Mouse (Mus musculus) hindbrain, embryonic 13.5 days (tissue): Measurements from ENCODE around the gene Sec14l5. TPM values are rescaled to one million over a fixed set of nuclear protein-coding genes. Genes with fewer than 3 reads are reported as not detected.

Source experiments
- ATAC-seq: fragments of 200-750 bp; cut with Nextera tagmentation; 2 replicates; pipeline ENCODE4 v1.8.0; 2017; ENCODE audit warnings: moderate TSS enrichment; ENCODE audit not compliant: low FRiP score
- H3K27ac ChIP-seq: fragments of 300-500 bp; sonication (generic); 2 replicates; pipeline ENCODE4 v1.5.1; 2015; ENCODE audit warnings: inconsistent platforms, mild to moderate bottlenecking, moderate library complexity
- H3K27me3 ChIP-seq: fragments of 300-500 bp; sonication (generic); 2 replicates; pipeline ENCODE4 v1.6.1; 2015; ENCODE audit warnings: mild to moderate bottlenecking, inconsistent platforms
- H3K36me3 ChIP-seq: fragments of 300-500 bp; sonication (generic); 2 replicates; pipeline ENCODE4 v1.6.1; 2015; ENCODE audit warnings: mild to moderate bottlenecking, inconsistent platforms
- H3K4me1 ChIP-seq: fragments of 300-500 bp; sonication (generic); replicated peaks from 2 replicates; pipeline ENCODE4 v1.6.1; 2015; ENCODE audit warnings: inconsistent platforms
- H3K4me2 ChIP-seq: fragments of 300-500 bp; sonication (generic); 2 replicates; pipeline ENCODE4 v1.6.1; 2015; ENCODE audit warnings: inconsistent platforms, mild to moderate bottlenecking, moderate library complexity
- H3K4me3 ChIP-seq: fragments of 300-500 bp; sonication (generic); 2 replicates; pipeline ENCODE4 v1.5.1; 2015; ENCODE audit warnings: mild to moderate bottlenecking, inconsistent platforms
- H3K9ac ChIP-seq: fragments of 300-500 bp; sonication (generic); 2 replicates; pipeline ENCODE4 v1.6.1; 2015; ENCODE audit warnings: mild to moderate bottlenecking, inconsistent platforms
- H3K9me3 ChIP-seq: fragments of 300-500 bp; sonication (generic); 2 replicates; pipeline ENCODE4 v1.6.1; 2016; ENCODE audit warnings: inconsistent platforms
- WGBS: fragments of 180-500 bp; shearing (Covaris S2); methylation state at CpG from one replicate; pipeline ENCODE4 v1.1.7; 2015; 5-methylcytosine and 5-hydroxymethylcytosine counted together
- polyA plus RNA-seq: library from polyadenylated mRNA; unstranded; fragments of >200 nt; fragmentation: Nextera tagmentation; extraction: Ambion mirVana; gene quantifications from 2 replicates; pipeline ENCODE4 v1.2.1, GENCODE M21; 2015

Gene Sec14l5
- 0.66 and 0.76 TPM in 2 replicates for polyA plus RNA-seq

DNA sequence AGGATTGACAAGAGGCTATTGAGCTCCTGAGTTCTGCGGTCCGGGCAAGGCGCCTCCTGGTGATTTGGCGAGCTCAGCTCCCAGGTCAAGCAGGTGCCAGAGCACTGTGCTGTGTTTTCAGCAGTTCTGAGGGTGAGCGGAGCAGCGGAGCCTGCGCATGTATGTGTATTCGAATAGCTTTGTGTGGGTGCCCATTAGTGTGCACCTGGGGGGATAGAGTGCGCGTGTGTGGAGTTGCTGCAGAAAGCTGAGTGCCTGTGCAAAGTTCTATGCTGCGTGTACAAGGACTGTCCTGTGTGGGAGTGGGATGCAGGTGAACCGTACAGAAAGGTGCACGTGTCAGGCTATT lies at the start of gene Sec14l5:
Sec14l5 (plus strand) TSS at position 73 of the 349 bp plus-strand sequence.
- Histone ChIP-seq H3K4me2 (peak within 1 kb of the TSS; percentile 74), H3K36me3 (no peaks in the 10 kb centered on the region), H3K4me1 (peaks cover 20% of the 10 kb centered on the region), H3K9me3 (no peaks in the 10 kb centered on the region), H3K27me3 (peaks cover 37% of the 10 kb centered on the region), H3K4me3 (peak within 1 kb of the TSS; percentile 43), H3K9ac (peak within 1 kb of the TSS; percentile 67), H3K27ac (no peak within 1 kb of the TSS)
- 13% methylated on average over 13 of the region's 13 CpGs for WGBS
- peak; percentile 41 for ATAC-seq

DNA sequence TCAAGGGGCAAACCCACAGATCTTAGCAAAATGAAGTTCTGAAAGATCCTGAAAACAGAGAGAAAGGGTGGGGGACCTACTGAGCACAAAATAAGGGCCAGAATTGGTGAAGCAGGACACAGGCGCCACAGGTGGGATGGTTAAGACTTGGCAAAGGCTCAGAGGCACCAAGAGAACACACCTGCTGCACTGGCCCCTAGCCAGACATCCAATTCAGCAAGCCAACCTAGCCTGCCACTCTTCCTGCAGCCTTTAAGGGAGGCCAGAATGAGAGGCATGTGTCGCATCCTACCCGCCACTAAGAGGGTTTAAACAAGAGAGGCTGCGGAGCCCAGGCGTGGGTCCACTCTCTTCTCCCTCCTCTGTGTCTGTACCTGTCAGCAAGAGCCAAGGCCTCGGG lies 45.9 kb upstream of the Sec14l5 start:
- no peaks in the 10 kb centered on the region for H3K27me3 ChIP-seq

DNA sequence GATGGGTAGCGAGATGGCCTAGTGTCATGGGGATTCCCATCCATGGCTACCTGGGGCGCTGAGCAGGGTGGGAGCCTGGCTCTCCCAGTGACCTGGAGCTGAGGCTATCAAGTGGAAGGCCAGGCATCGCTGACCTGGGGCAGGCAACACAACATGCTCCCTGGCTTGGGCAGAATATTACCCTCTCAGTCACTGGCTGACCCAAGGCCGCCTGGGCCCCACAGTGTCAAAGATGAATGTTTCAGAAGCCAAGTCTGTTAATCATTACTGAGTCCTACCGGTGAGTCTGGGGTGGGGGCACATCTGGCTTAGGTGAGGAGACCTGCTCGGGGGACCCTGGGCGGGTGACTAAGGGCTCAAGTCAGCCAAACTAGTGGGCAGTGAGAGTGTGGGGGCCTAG lies 37.0 kb upstream of the Sec14l5 start:
- H3K9ac ChIP-seq = no peak overlapping the region
- H3K9me3 ChIP-seq = no peaks in the 10 kb centered on the region
- no peak overlapping the region for H3K4me2 ChIP-seq
- no peaks in the 10 kb centered on the region for H3K4me1 ChIP-seq
- no peak overlapping the region for H3K4me3 ChIP-seq
- no peak overlapping the region for H3K27ac ChIP-seq
- H3K27me3 ChIP-seq = no peaks in the 10 kb centered on the region
- ATAC-seq = no peak
- H3K36me3 ChIP-seq = no peaks in the 10 kb centered on the region
- WGBS = 74% methylated on average over 7 of the region's 7 CpGs

More for the DNA sequence above, 45.9 kb upstream of the Sec14l5 start:
- ATAC-seq = no peak
- Histone ChIP-seq H3K36me3 (no peaks in the 10 kb centered on the region), H3K9ac (no peak overlapping the region), H3K27ac (no peak overlapping the region), H3K9me3 (no peaks in the 10 kb centered on the region), H3K4me2 (no peak overlapping the region), H3K4me3 (no peak overlapping the region), H3K4me1 (no peaks in the 10 kb centered on the region)
- 79% methylated on average over 6 of the region's 6 CpGs for WGBS

DNA sequence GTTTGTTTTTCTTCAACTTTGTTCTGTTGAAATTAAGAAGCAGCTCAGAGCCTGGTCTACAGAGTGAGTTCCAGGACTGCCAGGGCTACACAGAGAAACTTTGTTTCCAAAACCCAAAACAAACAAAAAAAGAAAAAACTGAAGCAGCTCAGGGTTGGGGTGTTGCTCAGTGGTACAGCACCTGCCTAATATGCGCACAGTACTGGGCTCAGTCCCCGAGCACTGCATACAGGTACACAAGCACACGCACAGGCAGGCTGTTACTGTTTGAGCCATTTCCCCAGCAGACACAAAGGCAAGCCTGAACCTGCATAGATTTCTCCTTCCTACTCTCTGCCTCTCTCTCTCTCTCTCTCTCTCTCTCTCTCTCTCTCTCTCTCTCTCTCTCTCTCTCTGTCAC lies 35.9 kb upstream of the Sec14l5 start:
- H3K4me2 ChIP-seq = no peak overlapping the region
- H3K9me3 ChIP-seq = no peaks in the 10 kb centered on the region
- no peaks in the 10 kb centered on the region for H3K27me3 ChIP-seq
- ATAC-seq = no peak
- H3K4me1 ChIP-seq = no peaks in the 10 kb centered on the region
- H3K9ac ChIP-seq = no peak overlapping the region
- no peaks in the 10 kb centered on the region for H3K36me3 ChIP-seq
- no peak overlapping the region for H3K4me3 ChIP-seq
- 96% methylated on average over 3 of the region's 3 CpGs for WGBS
- H3K27ac ChIP-seq = no peak overlapping the region

DNA sequence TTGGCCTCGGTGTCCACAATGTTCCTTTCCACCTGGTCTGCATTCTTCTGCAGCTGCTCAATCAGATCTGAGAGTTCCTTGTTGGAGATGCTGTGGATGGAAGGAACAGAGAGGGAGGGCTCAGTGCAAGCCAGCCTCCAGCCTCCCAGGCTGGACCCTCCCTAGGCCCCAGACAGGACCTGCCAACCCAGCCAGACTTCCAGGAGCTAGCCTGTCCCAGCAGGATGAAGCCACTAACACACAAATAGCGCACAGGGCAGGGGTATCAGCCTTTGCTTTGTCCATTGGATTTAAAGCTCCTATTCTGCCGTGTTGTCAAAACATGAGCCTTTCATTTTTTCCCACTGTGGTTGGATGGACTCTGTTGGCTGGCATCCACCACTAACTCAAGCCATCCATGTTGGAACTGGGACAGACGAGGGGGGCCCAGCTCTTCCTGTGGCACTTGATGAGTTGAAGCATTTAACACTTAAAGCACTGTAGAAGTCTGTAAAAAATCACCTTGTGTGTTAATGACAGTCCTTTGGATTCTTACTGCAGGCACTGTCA lies 33.8 kb upstream of the Sec14l5 start:
- Histone ChIP-seq H3K4me1 (no peaks in the 10 kb centered on the region), H3K27me3 (no peaks in the 10 kb centered on the region), H3K36me3 (no peaks in the 10 kb centered on the region), H3K9ac (no peak overlapping the region), H3K4me3 (no peak overlapping the region), H3K27ac (no peak overlapping the region), H3K4me2 (no peak overlapping the region), H3K9me3 (no peaks in the 10 kb centered on the region)
- 78% methylated on average over 4 of the region's 4 CpGs for WGBS
- no peak for ATAC-seq

DNA sequence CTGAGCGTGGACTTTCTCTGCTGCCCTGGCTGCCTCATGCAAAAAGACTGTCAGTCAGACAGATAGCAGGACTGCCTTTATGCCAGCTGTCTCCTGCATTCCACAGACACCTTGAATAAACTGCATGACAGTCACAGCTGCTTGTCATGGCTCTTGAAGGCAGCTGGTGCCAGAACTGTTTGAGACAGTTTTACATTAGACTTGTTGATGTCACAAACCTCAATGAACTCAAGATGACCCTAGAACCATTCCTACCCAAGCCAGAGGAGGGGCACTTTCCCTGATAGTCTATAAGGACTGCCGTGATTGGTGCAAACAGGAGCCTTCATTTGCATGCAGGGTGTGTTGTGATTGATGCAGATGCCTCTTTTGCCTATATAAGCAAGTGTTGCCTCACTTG lies 33.3 kb upstream of the Sec14l5 start:
- no peaks in the 10 kb centered on the region for H3K9me3 ChIP-seq
- no peaks in the 10 kb centered on the region for H3K36me3 ChIP-seq
- H3K27me3 ChIP-seq = no peaks in the 10 kb centered on the region
- no peak overlapping the region for H3K9ac ChIP-seq
- no peaks in the 10 kb centered on the region for H3K4me1 ChIP-seq
- H3K4me3 ChIP-seq = no peak overlapping the region
- 67% methylated on average over 2 of the region's 2 CpGs for WGBS
- no peak overlapping the region for H3K4me2 ChIP-seq
- ATAC-seq = no peak
- H3K27ac ChIP-seq = no peak overlapping the region

DNA sequence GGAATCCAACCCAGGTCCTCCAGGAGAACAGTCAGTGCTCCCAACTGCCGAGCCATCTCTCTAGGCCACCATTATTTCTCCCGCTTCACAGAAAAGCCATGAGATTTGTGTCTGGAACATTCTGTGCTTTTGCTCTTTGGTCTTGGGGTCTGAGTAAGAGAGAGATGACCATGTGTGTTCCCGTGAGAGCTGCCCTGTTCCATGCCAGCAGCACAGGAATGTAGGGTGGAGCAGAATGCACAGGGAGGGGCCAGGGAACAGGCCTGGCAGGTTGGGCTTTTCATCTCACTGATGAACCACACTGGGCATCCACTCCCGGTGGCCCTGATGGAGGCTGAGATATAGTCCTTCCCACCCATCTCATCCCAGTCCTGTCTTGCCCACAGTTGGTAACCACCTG lies 27.5 kb upstream of the Sec14l5 start:
- Histone ChIP-seq H3K27me3 (peaks cover 17% of the 10 kb centered on the region), H3K9me3 (no peaks in the 10 kb centered on the region; the same call in 1 of the 2 replicates), H3K4me2 (no peak overlapping the region), H3K36me3 (no peaks in the 10 kb centered on the region), H3K4me1 (peaks cover 4% of the 10 kb centered on the region; the same call in 1 of the 2 replicates), H3K27ac (no peak overlapping the region), H3K4me3 (no peak overlapping the region), H3K9ac (no peak overlapping the region)
- ATAC-seq = no peak
- WGBS = 80% methylated on average over 4 of the region's 4 CpGs

DNA sequence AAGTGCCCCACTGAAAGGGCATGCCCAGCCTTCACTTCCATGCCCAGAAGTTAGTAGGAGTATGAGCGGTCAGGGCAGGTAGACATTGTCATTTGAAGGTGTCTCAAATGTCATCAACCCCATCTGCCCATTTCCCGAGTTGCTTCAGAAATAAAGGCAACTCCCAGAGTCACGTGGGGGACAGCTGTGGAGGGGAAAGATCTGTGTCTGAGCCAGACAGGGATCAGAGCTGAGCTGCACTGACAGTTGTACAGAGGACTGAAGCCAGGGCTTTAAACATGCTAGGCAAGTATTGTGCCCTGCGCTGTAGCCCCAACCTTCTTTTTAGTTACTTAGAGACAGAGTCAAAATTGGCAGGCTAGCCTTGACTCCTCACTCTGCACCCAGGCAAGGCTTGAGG lies 27.1 kb upstream of the Sec14l5 start:
- ATAC-seq = no peak
- Histone ChIP-seq H3K27ac (no peak overlapping the region), H3K9ac (no peak overlapping the region), H3K27me3 (peaks cover 17% of the 10 kb centered on the region), H3K4me3 (no peak overlapping the region), H3K4me1 (peaks cover 4% of the 10 kb centered on the region; the same call in 1 of the 2 replicates), H3K9me3 (no peaks in the 10 kb centered on the region; the same call in 1 of the 2 replicates), H3K36me3 (no peaks in the 10 kb centered on the region), H3K4me2 (no peak overlapping the region)
- WGBS = 81% methylated on average over 4 of the region's 4 CpGs

DNA sequence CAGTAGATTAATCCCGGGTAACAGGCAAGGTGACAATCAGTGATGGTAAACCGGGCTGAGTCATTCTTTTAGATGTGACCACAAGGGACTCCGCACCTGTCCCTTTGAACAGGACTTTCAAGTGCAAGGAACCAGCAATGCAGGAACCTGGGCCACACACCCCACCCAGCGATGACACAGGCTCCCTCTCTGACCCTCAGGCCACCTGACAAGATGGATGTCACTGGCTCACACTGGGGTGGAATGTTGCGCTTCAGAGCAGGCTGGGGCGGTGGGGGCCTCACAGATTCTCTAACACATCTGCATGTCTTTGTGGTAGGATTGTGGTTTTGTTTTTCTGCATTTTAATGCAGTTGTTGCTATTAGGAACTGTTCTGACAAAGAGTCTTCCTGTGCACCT lies 23.4 kb upstream of the Sec14l5 start:
- peaks cover 4% of the 10 kb centered on the region; the same call in 1 of the 2 replicates for H3K4me1 ChIP-seq
- WGBS = 68% methylated on average over 6 of the region's 6 CpGs

DNA sequence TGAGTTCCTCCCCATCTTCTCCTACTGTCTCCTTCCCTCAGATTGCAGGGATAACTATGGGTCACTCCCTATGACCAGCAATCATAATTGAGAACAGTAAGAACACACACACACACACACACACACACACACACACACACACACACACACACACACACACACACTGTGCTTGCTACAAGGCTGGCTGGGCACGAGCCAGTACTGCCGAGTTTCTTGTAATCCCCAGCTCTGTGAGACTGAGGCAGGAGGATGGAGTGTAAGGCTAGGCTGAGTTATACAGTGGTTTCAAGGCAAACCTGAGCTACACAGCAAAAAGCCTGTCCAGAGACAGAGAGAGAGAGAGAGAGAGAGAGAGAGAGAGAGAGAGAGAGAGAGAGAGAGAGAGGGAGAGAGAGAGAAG lies 16.7 kb upstream of the Sec14l5 start:
- Histone ChIP-seq H3K4me3 (no peak overlapping the region), H3K4me1 (peaks cover 16% of the 10 kb centered on the region), H3K9ac (no peak overlapping the region), H3K9me3 (no peaks in the 10 kb centered on the region), H3K4me2 (no peak overlapping the region), H3K27ac (no peak overlapping the region), H3K27me3 (peaks cover 67% of the 10 kb centered on the region), H3K36me3 (no peaks in the 10 kb centered on the region)
- no peak for ATAC-seq
- 66% methylated on average over 2 of the region's 2 CpGs for WGBS

More for the DNA sequence above, 23.4 kb upstream of the Sec14l5 start:
- no peak for ATAC-seq
- no peaks in the 10 kb centered on the region for H3K36me3 ChIP-seq
- no peak overlapping the region for H3K4me3 ChIP-seq
- no peak overlapping the region for H3K9ac ChIP-seq
- H3K27ac ChIP-seq = no peak overlapping the region
- no peak overlapping the region for H3K4me2 ChIP-seq
- H3K27me3 ChIP-seq = peaks cover 20% of the 10 kb centered on the region
- H3K9me3 ChIP-seq = no peaks in the 10 kb centered on the region; the same call in 1 of the 2 replicates

DNA sequence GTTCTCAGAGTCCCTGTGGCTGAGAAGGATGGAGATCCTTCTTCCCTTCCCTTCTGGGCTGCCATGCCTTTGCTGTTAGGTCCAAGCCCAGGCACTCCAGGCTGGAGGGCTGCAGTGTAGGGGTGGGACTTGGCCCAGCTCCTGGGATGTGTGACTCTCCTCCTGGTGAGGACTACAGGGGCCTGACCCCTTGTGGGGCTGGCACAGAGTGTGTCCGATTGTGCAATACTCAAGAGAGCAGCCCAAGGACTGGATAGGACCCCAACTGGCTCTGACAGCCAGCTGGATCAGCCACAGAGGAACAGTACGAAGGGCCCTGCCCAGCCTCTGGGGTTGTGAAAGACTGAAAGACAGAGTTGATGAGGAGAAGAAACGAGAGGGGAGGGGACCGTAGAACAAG lies 16.1 kb upstream of the Sec14l5 start:
- H3K4me1 ChIP-seq = peaks cover 16% of the 10 kb centered on the region
- H3K4me2 ChIP-seq = no peak overlapping the region
- no peak overlapping the region for H3K27ac ChIP-seq
- 12% methylated on average over 4 of the region's 4 CpGs for WGBS
- H3K36me3 ChIP-seq = no peaks in the 10 kb centered on the region
- H3K27me3 ChIP-seq = peaks cover 72% of the 10 kb centered on the region
- H3K9ac ChIP-seq = no peak overlapping the region
- ATAC-seq = no peak
- no peaks in the 10 kb centered on the region for H3K9me3 ChIP-seq
- H3K4me3 ChIP-seq = no peak overlapping the region

DNA sequence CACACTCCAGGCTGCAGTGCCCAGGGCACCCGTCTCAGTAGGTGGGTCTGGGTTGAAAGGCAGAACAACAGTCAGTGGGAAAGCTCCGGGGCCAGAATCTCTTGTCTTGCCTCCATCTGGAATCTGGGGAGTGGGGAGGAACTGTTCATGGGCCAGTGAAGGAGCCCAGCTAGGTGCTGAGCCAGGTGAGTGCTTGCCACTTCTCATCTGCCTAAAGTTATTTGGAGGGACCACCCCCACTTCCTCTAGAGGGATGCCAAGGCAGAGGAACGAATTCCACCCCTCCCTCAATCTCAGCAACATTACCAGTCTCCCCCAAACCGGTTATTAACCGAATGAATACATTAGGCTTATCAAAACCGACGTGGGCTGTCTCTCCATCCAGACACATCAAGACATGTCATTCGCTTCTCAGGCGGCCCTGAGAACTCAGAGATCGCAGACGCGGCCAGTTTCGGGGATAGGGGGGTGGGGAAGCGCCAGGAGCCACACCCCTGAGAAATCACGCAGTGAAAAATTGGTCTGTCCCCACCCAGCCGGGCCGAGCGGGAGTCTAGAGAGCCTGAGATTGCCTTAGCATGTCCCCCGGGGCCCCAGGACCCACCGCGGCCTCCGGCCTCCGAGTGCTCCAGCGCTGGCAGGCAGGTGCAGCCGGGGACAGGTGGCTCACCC lies 15.5 kb upstream of the Sec14l5 start:
- H3K36me3 ChIP-seq = no peaks in the 10 kb centered on the region
- no peak overlapping the region for H3K27ac ChIP-seq
- H3K4me2 ChIP-seq = peak overlapping the region; percentile 54

DNA sequence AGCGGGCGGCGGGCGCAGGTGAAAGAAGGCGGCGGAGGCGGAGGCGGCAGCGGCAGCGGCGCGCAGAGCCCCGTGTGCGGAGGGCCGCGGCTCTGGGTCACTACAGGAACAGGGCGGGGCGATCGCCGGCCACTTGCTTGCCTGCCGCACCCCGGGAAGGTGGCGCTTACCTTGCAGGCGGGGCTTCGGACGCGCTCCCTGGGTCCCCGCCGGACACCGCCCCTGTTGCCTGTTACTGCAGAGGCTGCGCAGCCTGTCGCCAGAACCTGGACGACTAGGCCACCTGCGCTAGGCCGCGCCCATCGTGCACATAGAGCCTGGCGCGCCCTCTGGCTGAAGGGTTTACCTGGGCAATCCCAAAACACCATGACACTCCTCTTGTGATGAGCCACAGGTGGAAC lies 14.5 kb upstream of the Sec14l5 start, which contains the start of gene Ppl:
Ppl (minus strand) TSS at position 21 of the 401 bp plus-strand sequence.
- no peak for ATAC-seq
- H3K27me3 ChIP-seq = peaks cover 79% of the 10 kb centered on the region

More for the DNA sequence above, 15.5 kb upstream of the Sec14l5 start:
- peaks cover 16% of the 10 kb centered on the region for H3K4me1 ChIP-seq
- 3% methylated on average over 25 of the region's 25 CpGs for WGBS
- no peak overlapping the region for H3K9ac ChIP-seq
- no peaks in the 10 kb centered on the region for H3K9me3 ChIP-seq
- ATAC-seq = no peak
- H3K4me3 ChIP-seq = 0 out of 2 replicates have a peak overlapping the region, but pooled peaks have one; percentile 36
- H3K27me3 ChIP-seq = peaks cover 77% of the 10 kb centered on the region

More for the DNA sequence above, 14.5 kb upstream of the Sec14l5 start, which contains the start of gene Ppl:
- peak within 1 kb of the TSS; percentile 36 for H3K4me3 ChIP-seq
- peak within 1 kb of the TSS; percentile 54 for H3K4me2 ChIP-seq
- H3K36me3 ChIP-seq = no peaks in the 10 kb centered on the region
- 1% methylated on average over 39 of the region's 39 CpGs for WGBS
- no peaks in the 10 kb centered on the region for H3K9me3 ChIP-seq
- H3K27ac ChIP-seq = no peak within 1 kb of the TSS
- H3K9ac ChIP-seq = no peak within 1 kb of the TSS; the same call in 1 of the 2 replicates
- H3K4me1 ChIP-seq = peaks cover 16% of the 10 kb centered on the region
